Mouse (Mus musculus): ENCODE results near the gene Cacnb2.

Cacnb2 gene

DNA sequence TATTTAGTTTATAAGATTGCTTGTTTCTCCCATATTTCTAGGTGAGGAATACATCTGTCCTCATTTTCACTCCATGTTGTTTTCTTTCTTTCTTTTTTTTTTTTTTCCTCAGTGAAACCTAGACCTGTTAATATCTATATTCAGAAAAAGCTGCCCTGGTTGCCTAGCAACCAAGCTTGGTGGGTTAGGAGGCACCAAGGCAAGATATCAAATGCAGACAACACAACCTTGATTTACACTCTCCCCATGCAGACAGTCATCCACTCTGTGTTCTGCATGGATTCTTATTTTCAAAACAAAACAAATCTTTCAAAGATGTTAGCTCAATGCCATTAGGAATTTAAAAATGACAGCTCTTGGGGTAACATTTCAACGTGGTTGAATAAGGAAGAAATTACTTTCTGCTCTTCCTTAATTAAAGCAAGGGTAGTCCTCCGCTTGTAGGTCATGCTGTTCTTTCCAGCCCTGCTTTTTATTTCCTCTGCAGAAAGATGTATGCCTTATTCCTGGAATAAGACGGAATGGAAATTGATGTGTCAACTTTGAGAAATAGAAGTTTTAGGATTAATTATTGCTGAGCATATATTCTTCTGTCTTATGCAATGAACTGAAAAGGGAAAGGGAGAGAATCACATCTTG, 172.1 kb downstream of the Cacnb2 start:
- DNase-seq (ENCODE audit: low spot score): no peak

DNA sequence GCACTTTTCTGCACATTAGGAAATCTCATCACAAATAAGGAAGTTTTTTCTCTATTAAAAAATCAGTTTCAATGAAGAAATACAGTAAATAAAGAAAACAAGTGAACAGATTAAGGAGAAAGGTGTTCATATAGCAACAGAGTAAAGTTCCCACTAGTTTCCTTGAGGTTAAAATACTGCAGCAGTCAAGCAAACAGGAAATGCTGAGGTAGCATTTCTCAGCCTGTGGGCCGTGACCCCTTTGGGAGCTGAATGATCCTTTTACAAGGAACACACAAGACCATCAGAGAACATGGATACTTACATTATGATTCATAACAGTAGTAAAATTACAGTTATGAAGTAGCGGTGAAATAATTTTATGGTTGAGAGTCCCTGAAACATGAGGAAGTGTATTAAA, 185.1 kb downstream of the Cacnb2 start:
- no peak for DNase-seq (ENCODE audit: low spot score)

DNA sequence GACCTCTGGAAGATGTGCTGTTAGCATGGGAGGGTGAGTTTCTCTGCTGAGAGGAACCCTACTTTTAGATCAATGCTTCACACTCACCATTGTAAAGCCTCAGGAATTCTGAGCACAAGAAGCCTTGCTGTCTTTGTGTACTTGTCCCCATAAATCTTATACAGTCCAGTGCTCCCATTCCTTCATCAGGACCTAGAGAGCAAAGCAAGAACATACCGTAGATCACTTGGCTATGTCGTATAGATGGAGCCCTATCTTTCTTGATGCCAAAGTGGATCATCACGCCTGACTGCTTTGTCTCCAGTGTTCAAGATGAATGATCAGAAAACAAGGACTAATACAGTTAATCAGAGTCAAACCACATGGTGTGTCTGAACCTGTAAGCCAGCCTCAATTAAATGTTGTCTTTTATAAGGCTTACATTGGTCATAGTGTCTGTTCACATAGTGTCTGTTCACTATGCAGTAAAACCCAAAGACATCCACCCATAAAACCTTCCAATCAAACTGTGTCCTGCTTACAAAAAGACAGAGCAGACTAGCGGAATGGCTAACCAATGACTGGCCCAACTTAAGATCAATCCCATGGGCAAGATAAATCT, 198.7 kb downstream of the Cacnb2 start:
- DNase-seq (ENCODE audit: low spot score): no peak

DNA sequence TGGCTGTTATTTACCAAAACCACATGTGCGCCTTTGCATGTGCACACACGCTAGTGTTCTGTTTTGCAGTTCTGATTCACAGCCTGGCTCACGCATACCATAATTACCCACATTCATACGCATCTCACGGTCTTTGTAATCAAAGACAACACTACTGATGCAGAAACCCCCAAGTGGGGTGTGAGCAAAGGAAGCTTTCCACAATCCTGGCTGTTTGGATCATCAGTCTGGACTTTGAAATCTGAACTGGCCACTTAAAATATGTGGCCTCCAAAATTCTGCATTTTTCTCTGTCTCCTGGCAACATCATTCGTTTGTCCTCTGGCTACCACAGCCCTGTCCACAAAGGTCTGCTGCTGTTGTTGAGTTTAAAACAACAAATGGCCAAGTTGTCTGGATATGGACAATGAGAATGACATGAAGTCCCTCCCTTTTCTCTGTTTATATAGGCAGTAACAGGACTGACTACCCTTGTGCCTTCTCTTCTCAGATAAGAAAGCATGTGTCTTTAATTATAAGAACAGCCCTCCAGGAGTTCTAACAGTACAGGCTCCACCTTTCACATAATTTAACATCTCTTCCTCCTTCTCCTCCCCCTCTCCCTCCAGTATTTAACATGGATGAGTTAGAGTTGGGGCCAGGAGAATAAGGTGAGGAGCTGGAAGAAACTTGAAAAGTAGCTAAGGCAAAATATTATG, 204.9 kb downstream of the Cacnb2 start:
- DNase-seq (ENCODE audit: low spot score): no peak

DNA sequence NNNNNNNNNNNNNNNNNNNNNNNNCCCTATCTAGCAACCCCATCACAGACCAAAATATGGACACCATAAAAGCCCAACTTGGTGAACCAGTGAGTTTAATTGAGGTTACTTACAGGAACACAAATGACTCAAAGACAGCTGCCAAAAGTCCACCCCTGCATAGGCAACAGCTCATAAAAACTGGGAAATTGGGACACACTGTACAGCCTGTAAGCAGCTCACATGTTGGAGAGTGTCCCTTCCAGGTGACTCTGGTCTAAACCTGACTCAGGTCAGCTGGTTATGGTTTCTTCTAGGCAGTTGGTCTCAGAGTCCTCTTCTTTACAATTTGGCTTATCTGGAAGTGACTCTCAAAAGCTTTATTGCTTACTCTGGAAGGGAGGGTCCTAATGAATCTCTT, 212.1 kb downstream of the Cacnb2 start:
- DNase-seq (ENCODE audit: low spot score): no peak

DNA sequence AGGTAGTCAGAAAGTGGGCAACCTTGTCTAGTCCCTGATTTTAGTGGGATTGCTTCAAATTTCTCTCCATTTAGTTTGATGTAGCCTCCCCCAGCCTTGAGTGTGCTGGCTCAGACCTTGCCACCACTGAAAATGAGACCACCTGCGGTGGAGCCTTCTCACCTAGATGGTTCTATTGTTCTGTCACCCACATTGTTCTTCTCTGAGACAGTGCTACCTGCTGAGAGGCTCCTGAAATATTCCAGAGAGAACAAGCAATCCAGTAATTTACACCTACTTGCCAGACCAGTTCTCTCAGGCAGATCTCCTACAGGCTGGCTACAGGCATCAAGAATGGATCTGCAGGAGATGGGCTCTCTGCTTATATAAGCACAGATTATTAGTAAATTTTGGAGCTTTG, 215.8 kb downstream of the Cacnb2 start:
- no peak for DNase-seq (ENCODE audit: low spot score)

DNA sequence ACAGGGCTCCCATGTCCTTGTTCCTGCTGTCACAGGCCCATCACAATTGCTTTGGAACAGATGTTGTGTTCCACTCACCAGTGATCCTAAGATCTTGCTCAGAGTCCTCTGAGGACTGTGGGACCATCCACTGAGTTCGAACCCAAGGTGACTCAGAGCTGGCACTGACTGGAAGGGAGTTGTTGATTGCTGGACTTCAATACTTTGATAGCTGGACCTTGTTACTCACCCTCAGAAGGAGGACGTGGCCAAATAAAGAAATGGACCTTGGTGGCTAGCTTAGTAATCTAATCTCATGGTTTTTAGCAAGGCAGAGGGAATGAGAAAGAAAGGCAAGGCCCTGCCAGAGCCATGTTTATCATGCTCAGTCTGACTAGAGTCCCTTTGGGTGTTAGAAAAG, 218.1 kb downstream of the Cacnb2 start:
- DNase-seq (ENCODE audit: low spot score): no peak

DNA sequence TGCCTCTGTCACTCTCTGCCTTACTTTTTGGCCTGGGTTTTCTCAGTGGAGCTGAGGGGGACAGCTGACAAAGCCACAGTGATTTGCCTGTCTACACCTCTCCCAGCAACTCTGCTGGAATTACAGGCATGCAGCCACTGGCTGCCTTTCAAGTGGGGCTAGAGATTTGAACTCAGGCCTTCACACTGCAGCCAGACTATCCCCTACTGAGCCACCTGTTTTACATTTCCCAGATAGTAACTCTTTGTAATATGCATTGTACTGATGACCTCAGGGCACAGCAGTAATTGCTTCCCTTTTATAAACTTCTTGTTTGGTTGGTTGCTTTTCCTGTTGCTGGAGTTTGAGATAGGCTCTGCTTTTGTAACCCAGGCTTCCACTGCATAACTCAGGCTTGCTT, 220.2 kb downstream of the Cacnb2 start:
- no peak for DNase-seq (ENCODE audit: low spot score)

DNA sequence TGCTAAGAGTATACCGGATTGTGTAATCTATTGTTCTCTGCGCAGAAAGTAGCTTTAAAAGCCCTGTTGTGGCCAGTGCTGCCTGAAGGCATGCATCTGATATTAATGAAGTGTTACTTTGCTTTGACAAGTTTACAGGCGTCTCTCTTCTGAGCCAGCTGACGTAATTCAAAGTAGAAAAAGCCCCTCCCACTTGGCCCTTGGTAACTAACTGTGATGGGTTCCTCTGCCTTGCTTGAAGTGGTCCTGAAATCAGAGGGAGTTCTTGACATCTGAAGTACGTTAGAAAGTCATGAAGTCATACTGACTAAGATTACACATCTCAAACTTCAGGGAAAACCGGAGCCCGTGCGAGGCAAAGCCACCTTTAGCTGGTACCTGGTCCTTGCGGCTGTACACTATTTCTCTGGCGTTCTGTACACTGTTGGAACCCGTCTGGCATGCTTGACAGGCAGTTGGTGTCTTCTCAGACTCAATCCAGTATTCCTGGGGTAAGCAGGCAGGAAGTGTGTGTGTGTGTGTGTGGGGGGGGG, 221.0 kb downstream of the Cacnb2 start:
- no peak for DNase-seq (ENCODE audit: low spot score)

DNA sequence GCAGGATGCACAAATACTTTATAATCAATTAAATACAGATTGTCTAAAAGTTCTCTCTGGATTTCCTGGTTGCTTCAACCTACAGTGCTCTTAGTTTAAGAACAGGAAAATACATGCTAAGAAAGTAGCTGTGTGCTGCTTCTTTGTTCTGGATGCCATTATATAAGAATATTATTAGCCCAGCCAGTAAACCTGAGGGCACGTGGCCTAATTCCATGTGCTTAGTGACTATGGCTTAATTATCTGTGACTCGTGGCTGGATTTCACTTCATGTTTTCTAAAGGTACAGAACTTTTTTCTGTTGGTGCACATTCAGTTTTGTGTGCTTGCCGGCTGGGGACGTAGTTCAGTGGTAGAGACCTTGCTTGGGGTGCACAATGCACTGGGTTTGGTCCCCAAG, 222.3 kb downstream of the Cacnb2 start:
- no peak for DNase-seq (ENCODE audit: low spot score)

DNA sequence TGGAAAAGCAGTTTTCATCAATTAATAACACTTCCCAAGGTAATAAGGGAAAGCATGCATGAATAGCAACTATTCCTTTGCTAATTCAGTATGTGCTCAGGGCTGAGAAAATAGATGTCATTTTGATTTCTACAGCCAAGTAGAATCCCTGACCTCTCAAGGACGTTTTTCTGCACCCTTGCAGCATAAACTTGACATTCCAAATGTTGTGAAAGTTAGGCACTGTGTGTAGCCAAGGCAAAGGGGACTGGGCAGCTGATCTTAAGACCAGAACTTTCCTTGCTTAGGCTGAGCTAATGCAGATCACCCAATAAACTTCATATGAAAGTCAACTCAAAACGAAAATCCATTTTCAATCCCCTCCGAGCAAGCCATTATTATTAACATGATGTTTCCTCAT, 226.6 kb downstream of the Cacnb2 start:
- no peak for DNase-seq (ENCODE audit: low spot score)

DNA sequence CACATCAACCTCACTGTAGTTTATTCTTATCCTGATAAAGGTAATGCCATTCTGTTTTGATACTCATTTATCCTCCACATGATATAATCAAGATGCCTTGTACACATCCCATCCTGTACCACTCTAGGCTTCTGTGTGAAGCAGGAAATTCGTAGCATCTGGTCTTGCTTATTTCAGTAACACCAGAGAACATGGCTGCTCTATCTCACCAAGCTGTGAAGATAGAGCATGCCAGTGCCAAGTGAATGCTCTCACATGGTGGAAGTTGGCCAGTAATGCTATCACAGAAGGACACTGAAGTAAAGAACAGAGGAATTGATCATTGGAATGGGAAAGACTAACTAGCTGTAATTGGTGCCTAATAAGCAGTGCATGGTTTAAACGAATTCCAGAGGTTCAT, 228.4 kb downstream of the Cacnb2 start:
- DNase-seq (ENCODE audit: low spot score): no peak

DNA sequence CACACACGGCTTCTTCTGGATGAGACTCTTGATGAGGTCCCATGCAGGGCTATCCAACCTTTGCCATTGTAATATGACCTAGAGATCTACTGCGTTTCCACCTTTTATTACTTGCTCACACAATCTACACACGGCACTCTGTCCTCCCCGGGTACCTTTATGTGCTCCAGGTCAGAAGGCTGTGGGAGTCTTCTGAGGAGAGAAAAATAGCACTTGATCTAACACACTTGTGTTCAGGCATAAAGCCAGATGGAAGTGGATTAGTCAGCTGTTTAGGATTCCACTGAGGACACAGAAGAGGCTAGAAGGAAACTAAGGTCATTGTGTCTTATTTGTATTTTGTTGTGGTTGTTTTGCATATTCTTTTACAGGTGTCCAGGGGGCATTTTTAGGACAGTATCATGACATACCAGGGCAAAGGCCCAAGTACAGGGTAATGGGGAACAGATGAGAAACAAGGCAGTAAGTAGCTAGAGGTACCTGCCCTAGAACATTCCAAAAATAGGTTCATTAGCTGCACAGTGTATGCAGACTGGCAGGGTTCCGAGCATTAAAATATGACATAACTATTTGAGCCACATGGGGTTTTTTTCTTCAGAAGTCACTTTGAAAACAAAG, 231.9 kb downstream of the Cacnb2 start:
- no peak for DNase-seq (ENCODE audit: low spot score)

DNA sequence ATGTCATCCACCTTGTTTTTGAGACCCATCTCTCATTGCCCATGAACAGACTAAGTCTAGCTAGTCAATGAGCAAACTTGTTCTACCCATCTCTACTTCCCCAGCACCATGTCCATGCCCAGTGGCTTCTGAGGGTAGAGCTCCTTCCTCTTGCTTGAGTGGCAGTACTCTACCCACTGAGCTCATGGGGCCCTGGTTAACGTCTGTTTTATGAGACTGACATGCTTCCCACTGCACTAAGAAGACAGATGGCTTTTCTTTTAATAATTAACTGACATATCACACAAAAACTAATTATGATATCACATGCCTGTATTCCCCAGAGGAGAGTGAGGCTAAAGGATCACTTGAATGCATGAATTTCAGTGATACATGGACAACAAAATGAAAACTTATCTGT, 238.4 kb downstream of the Cacnb2 start:
- DNase-seq (ENCODE audit: low spot score): no peak

DNA sequence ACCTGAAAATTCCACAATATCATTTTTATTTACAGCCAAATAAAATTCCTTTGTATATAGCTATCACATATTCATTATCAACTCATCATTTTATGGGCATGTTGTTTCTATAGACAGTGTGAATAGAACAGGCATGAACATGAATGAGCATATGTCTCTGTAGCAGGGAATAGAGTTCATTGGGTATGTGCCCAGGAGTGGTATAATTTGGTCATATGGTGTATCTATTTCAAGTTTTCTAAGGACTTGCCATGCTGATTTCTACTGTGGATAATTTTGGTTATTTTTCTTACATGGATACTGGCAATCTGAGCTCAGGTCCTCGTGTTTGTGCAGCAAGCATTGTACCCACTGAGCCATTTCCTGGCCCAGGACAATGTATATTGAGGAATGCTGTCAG, 243.8 kb downstream of the Cacnb2 start:
- no peak for DNase-seq (ENCODE audit: low spot score)

DNA sequence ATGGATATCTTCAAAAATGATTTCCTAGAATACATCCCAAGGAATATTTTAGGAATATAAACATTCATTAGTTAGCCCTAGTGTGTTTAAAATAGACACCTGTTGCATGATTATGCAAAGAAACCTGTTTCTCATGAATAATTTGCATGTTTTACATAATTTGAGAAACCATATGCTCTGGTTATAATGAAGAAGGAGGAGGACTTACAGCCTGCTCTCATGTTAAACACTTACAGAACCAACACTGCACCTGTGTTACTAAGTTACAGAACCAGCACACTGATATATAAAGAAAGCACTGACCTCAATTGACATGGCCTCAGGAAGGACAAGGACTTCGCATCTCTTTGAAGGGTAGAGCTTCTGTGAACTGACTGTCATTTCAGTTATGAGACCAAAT, 244.3 kb downstream of the Cacnb2 start:
- no peak for DNase-seq (ENCODE audit: low spot score)

DNA sequence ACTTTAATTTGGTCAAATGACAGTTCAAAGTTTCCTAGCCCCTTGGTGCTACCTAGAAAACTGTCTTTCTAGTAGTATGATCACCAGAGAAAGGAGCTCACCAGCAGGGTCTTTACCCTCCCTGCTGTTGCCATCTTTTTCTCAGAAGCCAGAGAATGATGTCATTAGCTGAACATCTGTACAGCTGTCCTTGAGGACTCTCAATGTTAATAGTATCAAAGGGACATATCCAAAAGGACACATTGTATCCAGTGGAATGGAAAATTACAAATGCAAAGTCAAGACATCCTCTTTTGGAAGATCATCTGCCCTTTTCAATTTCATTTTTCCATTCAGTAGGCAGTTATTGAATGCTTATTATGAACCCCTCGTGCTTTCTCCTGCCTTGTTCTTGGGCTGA, 247.9 kb downstream of the Cacnb2 start:
- no peak for DNase-seq (ENCODE audit: low spot score)

DNA sequence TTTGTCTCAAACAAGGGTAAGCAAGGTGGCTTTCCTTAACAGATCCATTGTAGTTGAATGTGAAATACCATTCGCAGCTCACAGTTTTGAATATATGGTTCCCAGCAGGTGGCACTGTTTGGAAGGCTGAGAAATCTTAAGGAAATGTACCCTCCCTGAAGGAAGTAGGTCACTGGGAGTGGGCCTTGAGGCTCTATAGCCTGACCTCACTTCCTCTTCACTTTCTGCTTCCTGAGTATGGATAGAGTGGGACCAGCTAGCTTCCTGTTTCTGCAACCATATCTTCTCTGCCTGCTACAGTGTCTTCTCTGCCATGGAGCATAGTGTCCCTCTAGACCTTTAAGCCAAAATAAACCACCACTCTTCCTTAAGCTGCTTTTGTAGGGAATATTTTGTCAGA, 248.5 kb downstream of the Cacnb2 start:
- peak; percentile 1 for DNase-seq (ENCODE audit: low spot score)

DNA sequence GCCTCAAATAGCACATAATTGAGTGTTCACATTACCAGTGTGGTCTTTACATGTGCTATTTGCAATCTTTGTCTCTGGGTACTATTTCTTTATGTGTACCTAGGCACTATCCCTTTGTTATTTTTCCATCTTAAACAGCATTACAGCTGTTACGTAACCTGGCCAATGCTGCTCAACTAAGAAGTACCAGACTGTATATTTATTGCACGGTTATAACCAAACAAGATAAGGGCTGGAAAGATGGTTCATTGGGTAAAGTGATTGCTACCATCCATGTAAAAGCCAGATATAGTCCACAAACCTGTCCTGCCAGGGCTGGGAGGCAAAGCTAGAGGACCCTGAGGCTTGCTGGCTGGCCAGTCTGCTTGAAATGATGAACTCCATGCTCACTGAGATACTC, 251.2 kb downstream of the Cacnb2 start:
- no peak for DNase-seq (ENCODE audit: low spot score)

DNA sequence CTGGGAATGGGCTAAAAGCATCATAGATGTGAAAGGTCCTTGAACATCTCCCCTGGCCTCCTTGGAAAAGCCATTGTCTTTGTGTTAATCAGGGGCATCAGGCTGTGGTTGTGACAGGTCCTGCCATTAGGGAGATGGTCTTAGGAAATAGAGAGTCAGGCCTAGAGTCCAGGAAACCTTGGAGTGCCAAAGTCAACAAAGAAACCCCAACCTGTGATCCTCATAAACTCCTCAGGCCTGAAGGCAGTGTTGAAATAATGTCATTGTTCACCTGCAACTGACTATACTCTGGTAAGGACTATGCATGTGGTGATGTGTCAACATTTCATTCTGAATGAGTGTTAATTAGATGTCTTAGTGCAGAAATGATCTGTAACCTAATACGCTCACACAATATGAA, 255.4 kb downstream of the Cacnb2 start:
- no peak for DNase-seq (ENCODE audit: low spot score)

DNA sequence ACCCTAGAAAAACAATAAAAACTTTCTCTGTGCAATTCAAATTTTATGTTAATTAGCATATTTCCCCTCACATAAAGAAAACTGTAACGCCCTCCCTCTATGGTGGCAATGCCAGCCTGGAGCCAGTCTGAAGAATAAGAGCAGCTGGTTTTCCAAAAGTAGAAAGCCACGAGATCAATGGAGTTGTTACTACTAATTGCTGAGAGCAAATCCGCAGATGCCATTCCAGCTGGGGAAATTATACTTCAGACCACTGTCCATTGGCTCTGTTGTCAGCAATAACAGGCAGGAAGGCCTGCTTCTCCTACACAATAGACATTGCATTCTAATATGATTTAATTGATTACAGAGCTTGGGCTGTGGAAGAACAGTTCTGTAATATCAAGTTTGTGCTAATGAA, 257.5 kb downstream of the Cacnb2 start:
- DNase-seq (ENCODE audit: low spot score): no peak

DNA sequence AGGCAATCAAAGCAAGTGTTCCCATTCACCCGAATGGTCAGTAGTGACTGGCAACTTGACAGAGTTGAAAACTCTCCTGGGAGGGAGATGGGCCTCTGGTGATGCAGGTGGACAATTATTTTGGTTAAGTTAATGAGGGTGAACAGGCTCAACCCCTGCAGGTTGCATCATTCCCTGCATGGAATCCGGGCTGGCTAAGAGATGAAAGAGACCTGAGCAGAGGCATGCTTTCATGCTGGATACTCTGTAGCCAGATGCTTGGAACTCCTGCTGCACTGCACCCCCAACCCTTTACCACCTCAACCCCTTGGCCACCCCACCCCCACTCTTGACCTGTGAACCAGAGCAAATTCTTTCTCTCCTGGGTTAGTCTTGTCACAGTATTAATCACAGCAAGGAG, 258.7 kb downstream of the Cacnb2 start:
- no peak for DNase-seq (ENCODE audit: low spot score)

DNA sequence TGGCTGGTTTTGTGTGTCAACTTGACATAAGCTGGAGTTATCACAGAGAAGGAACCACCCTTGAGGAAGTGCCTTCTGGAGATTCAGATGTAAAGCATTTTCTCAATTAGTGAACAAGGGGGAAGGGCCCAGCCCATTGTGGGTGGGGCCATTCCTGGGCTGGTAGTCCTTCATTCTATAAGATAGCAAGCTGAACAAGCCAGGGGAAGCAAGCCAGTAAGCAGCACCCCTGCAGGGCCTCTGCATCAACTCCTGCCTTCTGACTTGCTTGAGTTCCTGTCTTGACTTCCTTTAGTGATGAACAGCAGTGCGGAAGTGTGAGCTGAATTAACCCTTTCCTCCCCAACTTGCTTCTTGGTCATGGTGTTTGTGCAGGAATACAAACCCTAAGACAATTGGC, 260.1 kb downstream of the Cacnb2 start:
- no peak for DNase-seq (ENCODE audit: low spot score)
